Mouse (Mus musculus): ENCODE results near the gene 9130023H24Rik. TPM values are rescaled to one million over a fixed set of nuclear protein-coding genes. Genes with fewer than 3 reads are reported as not detected.

9130023H24Rik gene
- polyA plus RNA-seq, 1 experiment from 2014 or later: 11.5 TPM

- WGBS: 50% methylated on average over 10 of the region's 10 CpGs
- H3K9ac ChIP-seq (replicated peaks; ENCODE audit: low read length): no peak overlapping the region
- ATAC-seq (ENCODE audit: low FRiP score, low TSS enrichment): no peak
These were observed 6.1 kb upstream of the 9130023H24Rik start for GRCm38 (mm10) chr7:128243921-128244320.

DNA sequence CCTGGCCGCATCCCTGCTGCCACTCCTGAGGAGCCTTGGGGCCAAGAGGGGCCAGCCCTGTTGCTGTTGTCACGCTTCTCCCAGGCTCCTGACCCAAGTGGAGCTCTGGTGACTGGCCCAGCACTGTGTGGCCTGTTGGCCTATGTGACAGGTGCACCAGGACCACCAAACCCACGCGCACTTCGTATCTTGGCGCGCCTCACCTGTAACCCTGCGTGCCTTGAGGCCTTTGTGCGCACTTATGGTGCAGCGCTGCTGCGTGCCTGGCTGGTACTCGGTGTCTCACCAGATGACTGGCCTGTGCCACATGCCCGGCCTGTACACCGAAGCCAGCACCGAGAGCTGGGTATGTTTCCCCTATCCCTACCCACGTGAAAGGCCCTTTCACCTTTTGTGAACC, 4.5 kb upstream of the 9130023H24Rik start:
- peaks cover 43% of the 10 kb centered on the region for H3K36me3 ChIP-seq (ENCODE audit: control insufficient read depth, insufficient read depth, low read length)
- DNase-seq: no peak
- no peak for ATAC-seq (ENCODE audit: low FRiP score, low TSS enrichment)
- H3K4me1 ChIP-seq (ENCODE audit: control insufficient read depth, insufficient read depth, low read length): peaks cover 14% of the 10 kb centered on the region
- no peak overlapping the region for H3K9ac ChIP-seq (replicated peaks; ENCODE audit: low read length)
- WGBS: 96% methylated on average over 16 of the region's 16 CpGs
- no peaks in the 10 kb centered on the region for H3K27me3 ChIP-seq (ENCODE audit: control insufficient read depth, insufficient read depth, low read length)
- H3K27ac ChIP-seq (replicated peaks; ENCODE audit: low read depth, low read length): no peak overlapping the region
- H3K4me3 ChIP-seq (replicated peaks; ENCODE audit: low read depth, low read length): no peak overlapping the region
- no peaks in the 10 kb centered on the region for H3K9me3 ChIP-seq (ENCODE audit: control insufficient read depth, low read length)
- H3K4me2 ChIP-seq (ENCODE audit: low read length): no peak overlapping the region

More at GRCm38 (mm10) chr7:128243921-128244320, 6.1 kb upstream of the 9130023H24Rik start:
- H3K9me3 ChIP-seq (ENCODE audit: control insufficient read depth, low read length): no peaks in the 10 kb centered on the region
- no peaks in the 10 kb centered on the region for H3K27me3 ChIP-seq (ENCODE audit: control insufficient read depth, insufficient read depth, low read length)
- H3K4me2 ChIP-seq (ENCODE audit: low read length): no peak overlapping the region
- peaks cover 10% of the 10 kb centered on the region for H3K4me1 ChIP-seq (ENCODE audit: control insufficient read depth, insufficient read depth, low read length)
- H3K4me3 ChIP-seq (replicated peaks; ENCODE audit: low read depth, low read length): no peak overlapping the region
- H3K27ac ChIP-seq (replicated peaks; ENCODE audit: low read depth, low read length): no peak overlapping the region
- DNase-seq: no peak
- H3K36me3 ChIP-seq (ENCODE audit: control insufficient read depth, insufficient read depth, low read length): peaks cover 43% of the 10 kb centered on the region

DNA sequence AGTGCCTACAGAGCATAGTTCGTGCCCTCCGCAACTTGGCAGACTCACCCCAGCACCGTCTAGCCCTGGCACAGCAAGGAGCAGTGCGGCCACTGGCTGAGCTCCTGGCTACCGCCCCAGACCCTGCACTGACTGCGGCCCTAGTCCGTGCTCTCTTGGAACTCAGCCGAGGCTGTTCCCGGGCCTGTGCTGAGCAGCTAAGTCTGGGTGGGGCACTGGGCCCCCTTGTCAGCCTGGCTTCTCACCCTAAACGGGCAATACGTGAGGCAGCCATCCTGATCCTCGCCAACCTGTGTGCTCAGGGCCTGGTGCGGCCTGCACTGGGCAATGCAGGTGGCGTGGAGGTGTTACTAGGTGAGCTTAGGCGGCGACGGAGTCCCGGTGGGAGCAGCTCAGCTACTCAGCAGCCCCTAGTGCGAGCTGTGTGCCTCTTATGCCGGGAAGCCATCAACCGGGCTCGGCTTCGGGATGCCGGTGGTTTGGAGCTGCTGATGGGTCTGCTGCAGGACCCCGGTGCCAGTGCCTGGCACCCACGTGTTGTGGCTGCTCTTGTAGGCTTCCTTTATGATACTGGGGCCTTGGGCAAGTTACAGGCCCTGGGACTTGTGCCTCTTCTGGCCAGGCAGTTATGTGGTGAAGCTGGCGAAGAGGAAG, 2.4 kb upstream of the 9130023H24Rik start:
- H3K4me2 ChIP-seq (ENCODE audit: low read length): no peak overlapping the region
- 95% methylated on average over 27 of the region's 27 CpGs for WGBS
- no peak overlapping the region for H3K27ac ChIP-seq (replicated peaks; ENCODE audit: low read depth, low read length)
- no peak for DNase-seq
- no peaks in the 10 kb centered on the region for H3K27me3 ChIP-seq (ENCODE audit: control insufficient read depth, insufficient read depth, low read length)
- H3K9ac ChIP-seq (replicated peaks; ENCODE audit: low read length): no peak overlapping the region
- peaks cover 43% of the 10 kb centered on the region for H3K36me3 ChIP-seq (ENCODE audit: control insufficient read depth, insufficient read depth, low read length)
- peaks cover 12% of the 10 kb centered on the region for H3K4me1 ChIP-seq (ENCODE audit: control insufficient read depth, insufficient read depth, low read length)
- H3K4me3 ChIP-seq (replicated peaks; ENCODE audit: low read depth, low read length): no peak overlapping the region
- H3K9me3 ChIP-seq (ENCODE audit: control insufficient read depth, low read length): no peaks in the 10 kb centered on the region
- no peak for ATAC-seq (ENCODE audit: low FRiP score, low TSS enrichment)

GRCm38 (mm10) chr7:128238991-128239390, 1.2 kb upstream of the 9130023H24Rik start:
- no peak for ATAC-seq (ENCODE audit: low FRiP score, low TSS enrichment)
- peak; percentile 59 for DNase-seq
- no peak overlapping the region for H3K27ac ChIP-seq (replicated peaks; ENCODE audit: low read depth, low read length)
- H3K4me3 ChIP-seq (replicated peaks; ENCODE audit: low read depth, low read length): peak overlapping the region; percentile 67
- peaks cover 31% of the 10 kb centered on the region for H3K36me3 ChIP-seq (ENCODE audit: control insufficient read depth, insufficient read depth, low read length)
- H3K9ac ChIP-seq (replicated peaks; ENCODE audit: low read length): no peak overlapping the region
- H3K9me3 ChIP-seq (ENCODE audit: control insufficient read depth, low read length): no peaks in the 10 kb centered on the region
- peaks cover 12% of the 10 kb centered on the region for H3K4me1 ChIP-seq (ENCODE audit: control insufficient read depth, insufficient read depth, low read length)
- 23% methylated on average over 4 of the region's 4 CpGs for WGBS
- no peaks in the 10 kb centered on the region for H3K27me3 ChIP-seq (ENCODE audit: control insufficient read depth, insufficient read depth, low read length)
- H3K4me2 ChIP-seq (ENCODE audit: low read length): peak overlapping the region; percentile 63

- no peak for DNase-seq
- Histone ChIP-seq H3K27me3 (ENCODE audit: control insufficient read depth, insufficient read depth, low read length) (no peaks in the 10 kb centered on the region), H3K4me1 (ENCODE audit: control insufficient read depth, insufficient read depth, low read length) (peaks cover 12% of the 10 kb centered on the region), H3K36me3 (ENCODE audit: control insufficient read depth, insufficient read depth, low read length) (peaks cover 22% of the 10 kb centered on the region), H3K4me3 (replicated peaks; ENCODE audit: low read depth, low read length) (peak overlapping the region; percentile 67), H3K27ac (replicated peaks; ENCODE audit: low read depth, low read length) (peak overlapping the region; percentile 97), H3K9me3 (ENCODE audit: control insufficient read depth, low read length) (no peaks in the 10 kb centered on the region), H3K4me2 (ENCODE audit: low read length) (peak overlapping the region; percentile 89), H3K9ac (replicated peaks; ENCODE audit: low read length) (peak overlapping the region; percentile 44)
- under 1% methylated on average over 25 of the region's 25 CpGs for WGBS
- no peak for ATAC-seq (ENCODE audit: low FRiP score, low TSS enrichment)
These were observed 271 bp downstream of the 9130023H24Rik start for GRCm38 (mm10) chr7:128237593-128237926.

DNA sequence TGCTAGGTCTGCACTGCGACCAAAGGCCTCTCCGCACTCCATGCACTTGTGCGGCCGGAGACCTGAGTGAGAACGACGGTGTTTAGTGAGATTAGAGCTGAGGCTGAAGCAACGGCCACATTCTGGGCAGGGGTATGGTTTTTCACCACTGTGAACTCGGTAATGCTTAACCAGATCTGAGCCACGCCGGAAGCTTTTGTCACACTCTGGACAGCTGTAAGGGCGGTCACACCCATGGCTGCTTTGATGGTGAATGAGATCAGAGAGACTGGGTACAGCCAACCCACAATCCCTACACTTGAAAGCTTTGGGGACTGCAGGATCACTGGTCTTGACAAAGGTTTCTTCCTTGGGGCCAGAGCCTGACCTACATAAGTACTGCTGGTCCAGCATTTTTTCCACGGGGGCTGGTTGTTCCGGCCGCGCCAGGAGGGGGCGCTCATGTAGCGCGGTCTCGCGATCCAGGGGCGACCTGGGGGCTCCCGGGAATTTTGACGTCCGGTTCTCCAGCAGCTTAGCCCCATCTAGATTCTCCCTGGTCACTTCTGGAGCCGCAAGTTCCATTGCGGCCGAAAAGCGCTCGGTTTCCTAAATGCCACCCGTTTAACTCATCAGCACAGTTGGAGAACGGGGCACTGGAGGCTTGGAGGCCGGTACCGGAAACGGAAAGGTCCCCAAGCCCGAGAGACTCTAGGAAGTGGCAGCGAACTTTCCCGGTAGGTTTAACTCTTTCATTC, 807 bp downstream of the 9130023H24Rik start, which contains the start of gene Armc5:
TSS of gene Armc5 (plus strand) at position 487 of the 737 bp plus-strand sequence.
- 25% methylated on average over 37 of the region's 37 CpGs for WGBS
- H3K27ac ChIP-seq (replicated peaks; ENCODE audit: low read depth, low read length): peak within 1 kb of the TSS; percentile 97
- peak; percentile 87 for DNase-seq
- no peak for ATAC-seq (ENCODE audit: low FRiP score, low TSS enrichment)
- peak within 1 kb of the TSS; percentile 67 for H3K4me3 ChIP-seq (replicated peaks; ENCODE audit: low read depth, low read length)
- H3K9me3 ChIP-seq (ENCODE audit: control insufficient read depth, low read length): no peaks in the 10 kb centered on the region
- peak within 1 kb of the TSS; percentile 89 for H3K4me2 ChIP-seq (ENCODE audit: low read length)
- H3K4me1 ChIP-seq (ENCODE audit: control insufficient read depth, insufficient read depth, low read length): peaks cover 12% of the 10 kb centered on the region
- H3K36me3 ChIP-seq (ENCODE audit: control insufficient read depth, insufficient read depth, low read length): peaks cover 17% of the 10 kb centered on the region
- peak within 1 kb of the TSS; percentile 71 for H3K9ac ChIP-seq (replicated peaks; ENCODE audit: low read length)
- no peaks in the 10 kb centered on the region for H3K27me3 ChIP-seq (ENCODE audit: control insufficient read depth, insufficient read depth, low read length)

- H3K4me1 ChIP-seq (ENCODE audit: control insufficient read depth, insufficient read depth, low read length): peaks cover 12% of the 10 kb centered on the region
- ATAC-seq (ENCODE audit: low FRiP score, low TSS enrichment): no peak
- no peaks in the 10 kb centered on the region for H3K9me3 ChIP-seq (ENCODE audit: control insufficient read depth, low read length)
- H3K4me2 ChIP-seq (ENCODE audit: low read length): no peak overlapping the region
- peaks cover 13% of the 10 kb centered on the region for H3K36me3 ChIP-seq (ENCODE audit: control insufficient read depth, insufficient read depth, low read length)
- H3K27me3 ChIP-seq (ENCODE audit: control insufficient read depth, insufficient read depth, low read length): no peaks in the 10 kb centered on the region
- H3K27ac ChIP-seq (replicated peaks; ENCODE audit: low read depth, low read length): peak overlapping the region; percentile 97; the same call in 1 of the 2 replicates
- no peak overlapping the region for H3K4me3 ChIP-seq (replicated peaks; ENCODE audit: low read depth, low read length)
- no peak overlapping the region for H3K9ac ChIP-seq (replicated peaks; ENCODE audit: low read length)
- DNase-seq: no peak
- 95% methylated on average over 13 of the region's 13 CpGs for WGBS
These were observed 1.4 kb downstream of the 9130023H24Rik start for GRCm38 (mm10) chr7:128236426-128236825.

DNA sequence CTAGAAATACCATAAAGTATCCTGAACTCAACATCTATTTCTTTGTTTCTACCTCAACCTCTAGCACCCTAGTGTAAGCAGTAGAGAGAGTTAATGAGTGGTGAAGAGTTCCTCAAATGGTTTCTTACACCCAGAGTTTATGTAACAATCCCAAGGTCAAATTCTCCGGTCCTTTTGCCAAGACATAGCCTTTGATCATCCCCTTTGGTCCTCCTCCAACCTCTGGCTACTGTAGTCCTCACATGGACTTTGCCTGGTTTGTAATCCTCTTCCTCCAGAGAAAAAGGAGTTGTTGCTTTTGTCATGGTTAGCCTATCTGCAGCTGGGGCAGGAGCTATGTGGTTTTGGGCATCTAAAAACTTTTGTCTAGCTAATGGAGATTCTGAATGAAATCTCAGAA, 2.4 kb downstream of the 9130023H24Rik start:
- H3K4me1 ChIP-seq (ENCODE audit: control insufficient read depth, insufficient read depth, low read length): peaks cover 12% of the 10 kb centered on the region
- no peak overlapping the region for H3K4me2 ChIP-seq (ENCODE audit: low read length)
- H3K4me3 ChIP-seq (replicated peaks; ENCODE audit: low read depth, low read length): no peak overlapping the region
- H3K27me3 ChIP-seq (ENCODE audit: control insufficient read depth, insufficient read depth, low read length): no peaks in the 10 kb centered on the region
- WGBS: 100% methylated on average over 1 of the region's 1 CpGs
- peaks cover 5% of the 10 kb centered on the region for H3K36me3 ChIP-seq (ENCODE audit: control insufficient read depth, insufficient read depth, low read length)
- H3K9me3 ChIP-seq (ENCODE audit: control insufficient read depth, low read length): no peaks in the 10 kb centered on the region
- ATAC-seq (ENCODE audit: low FRiP score, low TSS enrichment): no peak
- H3K9ac ChIP-seq (replicated peaks; ENCODE audit: low read length): no peak overlapping the region
- H3K27ac ChIP-seq (replicated peaks; ENCODE audit: low read depth, low read length): no peak overlapping the region
- no peak for DNase-seq

GRCm38 (mm10) chr7:128234796-128235195, 3.0 kb downstream of the 9130023H24Rik start:
- no peaks in the 10 kb centered on the region for H3K9me3 ChIP-seq (ENCODE audit: control insufficient read depth, low read length)
- no peak overlapping the region for H3K9ac ChIP-seq (replicated peaks; ENCODE audit: low read length)
- no peaks in the 10 kb centered on the region; the same call in 1 of the 2 replicates for H3K36me3 ChIP-seq (ENCODE audit: control insufficient read depth, insufficient read depth, low read length)
- H3K27ac ChIP-seq (replicated peaks; ENCODE audit: low read depth, low read length): no peak overlapping the region
- ATAC-seq (ENCODE audit: low FRiP score, low TSS enrichment) (no peak), DNase-seq (no peak)
- peaks cover 12% of the 10 kb centered on the region for H3K4me1 ChIP-seq (ENCODE audit: control insufficient read depth, insufficient read depth, low read length)
- no peak overlapping the region for H3K4me3 ChIP-seq (replicated peaks; ENCODE audit: low read depth, low read length)
- 81% methylated on average over 2 of the region's 2 CpGs for WGBS
- no peaks in the 10 kb centered on the region for H3K27me3 ChIP-seq (ENCODE audit: control insufficient read depth, insufficient read depth, low read length)
- no peak overlapping the region for H3K4me2 ChIP-seq (ENCODE audit: low read length)

Data from midbrain, embryonic 14.5 days (tissue).